ENCODE assay signal across 8 mouse cellular contexts in genomic region chr7:79371321-79371879, GRCm38 (mm10). TPM values are rescaled to one million over a fixed set of nuclear protein-coding genes. Genes with fewer than 3 reads are reported as not detected.
A peak's percentile ranks its signal among the peaks of the same experiment; 100 is the strongest.
DNase-seq lines count a peak whose midpoint lies in the region; ATAC-seq and TF ChIP-seq lines count a peak whose summit lies in the region.

No protein-coding gene starts in this region.

- no peak for TF ChIP-seq POLR2A in heart, adult 2 months (IDR thresholded peaks at IDR 0.05; ENCODE audit: insufficient read depth, low read depth, low read length)
- no peak for TF ChIP-seq POLR2A in thymus, adult 2 months (IDR thresholded peaks at IDR 0.05; ENCODE audit: control insufficient read depth, extremely low read depth, insufficient read depth, low read length, poor library complexity)

- no peak overlapping the region for H3K9ac ChIP-seq in heart, adult 2 months (ENCODE audit: low read depth, low read length)
- no peak overlapping the region for H3K9ac ChIP-seq in kidney, embryonic 14.5 days (ENCODE audit: low read depth, low read length)
- no peak overlapping the region for H3K9ac ChIP-seq in liver, postnatal 0 days (replicated peaks)

- peak; percentile 51; the same call in 1 of the 2 replicates for TF ChIP-seq EP300 in heart, adult 2 months (IDR thresholded peaks at IDR 0.05; ENCODE audit: insufficient read depth, low read depth, low read length)
- no peak for TF ChIP-seq EP300 in liver, postnatal 0 days (IDR thresholded peaks at IDR 0.05; ENCODE audit: low read depth)

- ATAC-seq in kidney, embryonic 14.5 days (ENCODE audit: low FRiP score, low TSS enrichment): peak; percentile 57; the same call in 1 of the 2 replicates
- ATAC-seq in liver, postnatal 0 days: peak; percentile 80

- H3K27ac ChIP-seq in heart, adult 2 months: no peak overlapping the region
- H3K27ac ChIP-seq in kidney, embryonic 14.5 days (ENCODE audit: low read depth, low read length): no peak overlapping the region
- H3K27ac ChIP-seq in liver, postnatal 0 days (ENCODE audit: low read depth): no peak overlapping the region
- no peak overlapping the region for H3K27ac ChIP-seq in thymus, adult 2 months (ENCODE audit: control insufficient read depth, insufficient read depth, low read length)

- peak; percentile 94 for DNase-seq in 416B (ENCODE audit: low read depth)
- DNase-seq in R1 (ENCODE audit: low read depth, low spot score): peak; percentile 87
- DNase-seq in cerebellum, postnatal 4 days (ENCODE audit: low spot score in 2 of 2): peak; percentile 67 to 68
- peak; percentile 50 to 74 for DNase-seq in heart, adult 2 months
- DNase-seq in liver, postnatal 0 days: peak; percentile 86
- DNase-seq in ovary, adult 18-20 months (ENCODE audit: low spot score): peak; percentile 28
- DNase-seq in thymus, adult 2 months: peak; percentile 88

- WGBS in heart, adult 2 months: 19% methylated on average over 10 of the region's 10 CpGs
- WGBS in kidney, embryonic 14.5 days: 27% methylated on average over 10 of the region's 10 CpGs
- WGBS in liver, postnatal 0 days (ENCODE audit: insufficient replicate concordance): 19% methylated on average over 10 of the region's 10 CpGs
- 16% methylated on average over 10 of the region's 10 CpGs for WGBS in thymus, adult 2 months

- 0 out of 2 replicates have a peak, but pooled peaks cover 1% of the 10 kb centered on the region for H3K4me1 ChIP-seq in heart, adult 2 months (ENCODE audit: control insufficient read depth, insufficient read depth, low read length)
- H3K4me1 ChIP-seq in kidney, embryonic 14.5 days (ENCODE audit: control insufficient read depth, insufficient read depth, low read length): 0 out of 2 replicates have a peak, but pooled peaks cover 8% of the 10 kb centered on the region
- peaks cover 5% of the 10 kb centered on the region; the same call in 1 of the 2 replicates for H3K4me1 ChIP-seq in liver, postnatal 0 days (ENCODE audit: insufficient read depth)
- H3K4me1 ChIP-seq in thymus, adult 2 months (replicated peaks; ENCODE audit: control insufficient read depth, insufficient read depth, low read length): no peaks in the 10 kb centered on the region

- intact Hi-C loops in heart, adult 2 months (cut with DNase I): loop anchor here (1.0 to 5.0 kb wide), 3 partner anchors 96 to 224 kb away; partner anchors contain the start of gene Polg

- H3K9me3 ChIP-seq in kidney, embryonic 14.5 days (ENCODE audit: control insufficient read depth, low read length): no peaks in the 10 kb centered on the region
- H3K9me3 ChIP-seq in liver, postnatal 0 days (ENCODE audit: low read length): no peaks in the 10 kb centered on the region

- no peaks in the 10 kb centered on the region for H3K36me3 ChIP-seq in heart, adult 2 months (ENCODE audit: control insufficient read depth, insufficient read depth, low read length)
- H3K36me3 ChIP-seq in kidney, embryonic 14.5 days (ENCODE audit: control insufficient read depth, insufficient read depth, low read length): no peaks in the 10 kb centered on the region
- no peaks in the 10 kb centered on the region for H3K36me3 ChIP-seq in liver, postnatal 0 days (replicated peaks; ENCODE audit: insufficient read depth, low read length)
- H3K36me3 ChIP-seq in thymus, adult 2 months (ENCODE audit: control insufficient read depth, insufficient read depth, low read length): no peaks in the 10 kb centered on the region

- no peak overlapping the region for H3K4me3 ChIP-seq in heart, adult 2 months
- H3K4me3 ChIP-seq in kidney, embryonic 14.5 days (ENCODE audit: low read length): no peak overlapping the region
- no peak overlapping the region for H3K4me3 ChIP-seq in liver, postnatal 0 days (ENCODE audit: low read depth, low read length)
- H3K4me3 ChIP-seq in thymus, adult 2 months (ENCODE audit: control insufficient read depth, insufficient read depth, low read length): no peak overlapping the region

- H3K27me3 ChIP-seq in heart, adult 2 months (ENCODE audit: control insufficient read depth, insufficient read depth, low read length): no peaks in the 10 kb centered on the region
- no peaks in the 10 kb centered on the region for H3K27me3 ChIP-seq in kidney, embryonic 14.5 days (ENCODE audit: control insufficient read depth, insufficient read depth, low read length)
- no peaks in the 10 kb centered on the region for H3K27me3 ChIP-seq in liver, postnatal 0 days (ENCODE audit: insufficient read depth, low read length)
- H3K27me3 ChIP-seq in thymus, adult 2 months (ENCODE audit: control insufficient read depth, insufficient read depth, low read length): no peaks in the 10 kb centered on the region

- H3K4me2 ChIP-seq in kidney, embryonic 14.5 days (replicated peaks; ENCODE audit: low read depth, low read length): no peak overlapping the region
- no peak overlapping the region for H3K4me2 ChIP-seq in liver, postnatal 0 days (ENCODE audit: low read depth, low read length)

- H3K79me2 ChIP-seq in heart, adult 2 months (replicated peaks; ENCODE audit: control insufficient read depth, insufficient read depth, low read length): no peaks in the 10 kb centered on the region

- TF ChIP-seq CTCF in heart, adult 2 months (IDR thresholded peaks at IDR 0.05): peak; percentile 94
- TF ChIP-seq CTCF in liver, postnatal 0 days (IDR thresholded peaks at IDR 0.05; ENCODE audit: low read depth): peak; percentile 99
- peak; percentile 87; the same call in 1 of the 2 replicates for TF ChIP-seq CTCF in thymus, adult 2 months (IDR thresholded peaks at IDR 0.05; ENCODE audit: borderline replicate concordance, control insufficient read depth, extremely low read depth, insufficient read depth, low read length, poor library complexity)

RNA-seq across cellular contexts. Expression of gene Rlbp1, which starts 15.4 kb away (rescaled TPM):
- total RNA-seq in heart, adult 2 months (2021): not detected
- polyA plus RNA-seq in heart, adult 2 months (2012; rRNA removed): not detected in 2 replicates
- 0.37 and 0.70 TPM in 2 replicates for polyA plus RNA-seq in kidney, embryonic 14.5 days (2014; fragmentation: Nextera tagmentation; extraction: Ambion mirVana)
- 0.11 TPM in 1 of 2 replicates, not detected in the other for polyA plus RNA-seq in liver, postnatal 0 days (2015; fragmentation: Nextera tagmentation; extraction: Ambion mirVana)
- 0.11 and 0.78 TPM in 2 replicates for polyA plus RNA-seq in thymus, adult 2 months (2012; rRNA removed)

RNA-seq across cellular contexts. Expression of gene Fanci, which starts 20.3 kb away (rescaled TPM):
- under 1 TPM; 0.08 to 0.34 TPM for total RNA-seq in heart, adult 2 months (2021)
- polyA plus RNA-seq in heart, adult 2 months (2012; rRNA removed): 0.23 and 0.56 TPM in 2 replicates
- polyA plus RNA-seq in kidney, embryonic 14.5 days (2014; fragmentation: Nextera tagmentation; extraction: Ambion mirVana): 7.2 and 13.5 TPM in 2 replicates
- 2.5 and 3.0 TPM in 2 replicates for polyA plus RNA-seq in liver, postnatal 0 days (2015; fragmentation: Nextera tagmentation; extraction: Ambion mirVana)
- polyA plus RNA-seq in thymus, adult 2 months (2012; rRNA removed): 7.8 and 10.1 TPM in 2 replicates

Comparison
In these comparisons a context has a peak if more than half of its experiments do, and no peak if none do; other contexts are left out.
1. DNase-seq: peak in every context shown above with its lines; median percentile 94 in 416B; 88 in thymus, adult 2 months; 87 in R1; 86 in liver, postnatal 0 days; 68 in cerebellum, postnatal 4 days; 62 in heart, adult 2 months; 28 in ovary, adult 18-20 months.